Mouse (Mus musculus): ENCODE measurements at regions not wholly inside any gene's neighbourhood (a gene's known extent, or its start where the extent isn't known, plus 50 kb on each side); places are given as distances from the start of the nearest gene placed in this dataset.
"Not testable (repeated sequence)": the region's sequence is repeated elsewhere in the genome, so short reads cannot be mapped to it uniquely, and the experiment has no call there.

DNA sequence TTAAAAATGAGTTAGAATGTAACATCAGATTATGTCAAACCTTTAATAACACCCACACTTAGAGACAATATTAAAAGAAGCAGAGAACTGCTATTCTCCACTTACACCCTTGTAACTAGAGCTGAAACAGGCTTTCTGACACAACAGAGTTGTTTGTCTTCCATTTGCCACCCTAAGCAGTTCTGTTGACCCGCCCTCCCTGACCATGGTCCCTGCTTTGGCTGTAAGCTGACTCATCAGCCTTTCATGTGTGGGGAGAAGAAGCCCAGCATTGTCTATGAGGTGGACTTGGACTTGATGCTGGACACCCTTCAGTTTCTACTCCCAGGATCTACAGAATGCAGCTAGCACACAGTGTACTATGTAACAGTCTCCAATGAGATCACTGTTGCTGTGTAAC is 91.6 kb upstream of the Zfp706 start:
- no peak for DNase-seq (ENCODE audit: low spot score)
- Histone ChIP-seq H3K27ac (no peak overlapping the region), H3K4me3 (no peak overlapping the region), H3K36me3 (no peaks in the 10 kb centered on the region), H3K9me3 (no peaks in the 10 kb centered on the region), H3K27me3 (ENCODE audit: insufficient read depth, poor library complexity, severe bottlenecking) (no peaks in the 10 kb centered on the region), H3K4me1 (replicated peaks) (peaks cover 5% of the 10 kb centered on the region; the same call in 1 of the 2 replicates)
- 83% methylated on average over 1 of the region's 1 CpGs for WGBS

DNA sequence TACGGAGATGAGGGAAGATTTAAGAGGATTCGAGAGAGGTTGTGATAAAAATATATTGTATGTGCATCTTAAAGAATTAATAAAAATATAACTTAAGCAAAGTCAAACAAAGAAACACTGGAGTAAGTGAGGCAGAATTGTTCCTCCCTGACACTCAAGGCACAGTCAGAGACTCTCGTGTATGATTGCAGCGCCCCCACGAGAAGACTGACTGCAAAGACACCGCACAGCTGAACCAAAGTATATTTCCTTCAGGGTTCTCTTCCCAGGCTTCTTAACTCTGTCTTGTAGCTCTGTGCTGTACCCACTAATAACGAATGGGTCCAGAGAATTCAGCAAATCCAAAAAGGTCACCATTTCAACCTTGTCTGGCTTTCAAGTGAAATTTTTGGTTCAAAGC is 89.9 kb upstream of the Zfp706 start:
- no peak overlapping the region for H3K27ac ChIP-seq
- WGBS: 95% methylated on average over 7 of the region's 7 CpGs
- H3K4me1 ChIP-seq (replicated peaks): peaks cover 5% of the 10 kb centered on the region; the same call in 1 of the 2 replicates
- H3K36me3 ChIP-seq: no peaks in the 10 kb centered on the region
- H3K27me3 ChIP-seq (ENCODE audit: insufficient read depth, poor library complexity, severe bottlenecking): no peaks in the 10 kb centered on the region
- no peak overlapping the region for H3K4me3 ChIP-seq
- H3K9me3 ChIP-seq: no peaks in the 10 kb centered on the region
- DNase-seq (ENCODE audit: low spot score): no peak

DNA sequence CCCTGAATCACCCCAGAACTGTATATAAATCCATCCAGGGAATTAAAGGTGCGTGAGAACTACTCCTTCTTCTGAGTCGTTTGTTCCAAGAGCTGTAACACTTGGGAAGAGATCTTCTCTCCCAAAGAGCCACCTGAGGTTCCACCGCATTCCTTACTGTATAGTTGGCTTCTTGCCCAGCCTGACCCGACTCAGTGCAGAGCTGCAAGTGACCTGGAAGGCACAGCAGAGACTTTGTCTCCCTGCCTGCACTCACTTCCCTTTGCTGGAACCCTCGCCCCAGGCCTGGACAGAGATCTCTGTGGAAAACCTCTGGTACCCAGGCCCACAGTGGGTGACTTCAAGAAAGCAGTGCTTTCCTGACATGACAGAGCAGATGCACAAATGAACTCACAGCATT is 83.6 kb upstream of the Zfp706 start:
- H3K36me3 ChIP-seq; H3K9me3 ChIP-seq; H3K27ac ChIP-seq; H3K4me1 ChIP-seq (replicated peaks); DNase-seq (ENCODE audit: low spot score); H3K27me3 ChIP-seq (ENCODE audit: insufficient read depth, poor library complexity, severe bottlenecking); H3K4me3 ChIP-seq: not testable (repeated sequence)
- WGBS: 88% methylated on average over 5 of the region's 5 CpGs

DNA sequence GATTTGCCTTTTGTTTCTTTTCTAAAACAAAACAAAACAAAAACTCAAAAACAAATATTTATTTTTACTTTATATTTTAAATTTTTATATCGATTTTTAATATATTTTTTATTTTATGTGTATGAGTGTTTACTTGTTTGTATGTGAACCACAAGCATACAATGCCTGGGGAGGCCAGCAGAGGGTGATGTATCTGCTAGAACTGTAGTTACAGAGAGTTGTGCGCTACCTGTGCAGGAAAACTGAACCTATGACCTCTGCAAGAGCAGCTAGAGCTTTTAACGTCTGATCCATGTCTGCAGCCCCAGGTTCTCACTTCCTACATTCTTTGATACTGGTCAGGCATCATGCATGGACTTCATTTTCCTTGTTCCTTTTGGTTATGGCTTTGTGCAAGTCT is 76.2 kb upstream of the Zfp706 start:
- H3K36me3 ChIP-seq: no peaks in the 10 kb centered on the region
- 83% methylated on average over 3 of the region's 3 CpGs for WGBS
- no peak overlapping the region for H3K4me3 ChIP-seq
- H3K27me3 ChIP-seq (ENCODE audit: insufficient read depth, poor library complexity, severe bottlenecking): no peaks in the 10 kb centered on the region
- peaks cover 4% of the 10 kb centered on the region; the same call in 1 of the 2 replicates for H3K9me3 ChIP-seq
- H3K4me1 ChIP-seq (replicated peaks): no peaks in the 10 kb centered on the region
- no peak for DNase-seq (ENCODE audit: low spot score)
- no peak overlapping the region for H3K27ac ChIP-seq

DNA sequence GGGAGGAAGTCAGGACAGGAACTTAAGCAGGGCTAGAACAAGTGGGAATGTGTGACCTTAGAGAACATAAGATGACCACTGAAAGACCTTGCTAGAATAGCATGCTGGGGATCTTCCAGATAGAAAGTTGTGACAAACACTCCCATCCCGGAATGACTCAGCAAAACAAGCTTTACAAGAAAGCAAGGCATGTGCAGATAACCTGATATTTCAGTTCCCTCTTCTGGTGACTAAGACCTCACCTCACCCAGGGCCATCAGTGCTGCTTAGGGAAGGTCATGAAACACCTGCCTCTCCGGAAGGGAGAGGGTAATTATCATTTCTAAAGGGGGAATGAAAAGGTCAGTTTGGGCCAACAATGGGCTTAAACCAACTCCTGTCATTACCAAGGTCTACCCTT is 74.3 kb upstream of the Zfp706 start:
- no peak overlapping the region for H3K4me3 ChIP-seq
- WGBS: 65% methylated on average over 2 of the region's 2 CpGs
- no peaks in the 10 kb centered on the region for H3K9me3 ChIP-seq
- no peak for DNase-seq (ENCODE audit: low spot score)
- H3K27ac ChIP-seq: no peak overlapping the region
- H3K4me1 ChIP-seq (replicated peaks): no peaks in the 10 kb centered on the region
- H3K36me3 ChIP-seq: no peaks in the 10 kb centered on the region
- no peaks in the 10 kb centered on the region for H3K27me3 ChIP-seq (ENCODE audit: insufficient read depth, poor library complexity, severe bottlenecking)

DNA sequence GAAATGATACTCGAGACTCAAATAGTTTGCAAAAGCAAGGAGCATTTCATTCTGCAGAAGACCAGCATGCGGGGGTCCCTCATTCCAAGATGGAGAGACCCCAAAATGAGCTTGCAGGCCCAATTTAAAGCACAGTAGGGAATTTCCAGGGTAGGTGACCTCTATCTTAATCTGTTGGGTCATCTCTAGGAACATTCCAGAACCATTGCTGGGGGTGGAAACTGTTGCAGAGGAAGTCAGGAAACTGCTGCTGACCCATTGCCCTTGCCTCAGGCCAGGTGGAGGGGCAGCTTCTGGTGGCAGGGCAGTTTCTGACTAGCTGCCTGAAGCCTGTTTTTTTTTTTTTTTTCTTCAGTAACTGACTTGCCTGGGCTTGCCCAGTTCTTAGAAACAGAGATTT is 73.4 kb upstream of the Zfp706 start:
- Histone ChIP-seq H3K36me3 (no peaks in the 10 kb centered on the region), H3K9me3 (no peaks in the 10 kb centered on the region), H3K27me3 (ENCODE audit: insufficient read depth, poor library complexity, severe bottlenecking) (no peaks in the 10 kb centered on the region), H3K4me3 (no peak overlapping the region), H3K27ac (no peak overlapping the region), H3K4me1 (replicated peaks) (no peaks in the 10 kb centered on the region)
- WGBS: 95% methylated on average over 2 of the region's 2 CpGs
- DNase-seq (ENCODE audit: low spot score): no peak

DNA sequence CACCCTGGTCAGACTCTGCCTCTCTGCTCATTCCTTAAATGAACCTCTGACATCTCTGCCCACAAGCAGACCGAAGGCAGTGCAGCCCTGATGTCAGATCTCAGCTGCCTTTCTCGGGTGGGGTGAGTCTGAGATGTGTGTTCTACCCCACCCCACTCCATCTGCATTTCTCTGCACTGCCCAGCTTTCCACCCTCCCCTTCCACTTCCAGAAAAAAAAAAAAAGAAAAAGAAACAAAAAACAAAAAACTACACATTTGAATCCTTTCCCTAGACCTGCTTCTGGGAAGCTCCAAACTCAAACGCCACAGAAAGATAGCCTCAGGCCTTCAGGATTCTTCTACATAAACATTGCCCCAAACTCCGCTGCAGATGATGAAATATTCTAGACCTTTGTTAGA is 72.8 kb upstream of the Zfp706 start:
- H3K4me1 ChIP-seq (replicated peaks): no peaks in the 10 kb centered on the region
- no peak overlapping the region for H3K27ac ChIP-seq
- no peak for DNase-seq (ENCODE audit: low spot score)
- H3K4me3 ChIP-seq: no peak overlapping the region
- 93% methylated on average over 4 of the region's 4 CpGs for WGBS
- no peaks in the 10 kb centered on the region for H3K27me3 ChIP-seq (ENCODE audit: insufficient read depth, poor library complexity, severe bottlenecking)
- no peaks in the 10 kb centered on the region for H3K9me3 ChIP-seq
- H3K36me3 ChIP-seq: no peaks in the 10 kb centered on the region

DNA sequence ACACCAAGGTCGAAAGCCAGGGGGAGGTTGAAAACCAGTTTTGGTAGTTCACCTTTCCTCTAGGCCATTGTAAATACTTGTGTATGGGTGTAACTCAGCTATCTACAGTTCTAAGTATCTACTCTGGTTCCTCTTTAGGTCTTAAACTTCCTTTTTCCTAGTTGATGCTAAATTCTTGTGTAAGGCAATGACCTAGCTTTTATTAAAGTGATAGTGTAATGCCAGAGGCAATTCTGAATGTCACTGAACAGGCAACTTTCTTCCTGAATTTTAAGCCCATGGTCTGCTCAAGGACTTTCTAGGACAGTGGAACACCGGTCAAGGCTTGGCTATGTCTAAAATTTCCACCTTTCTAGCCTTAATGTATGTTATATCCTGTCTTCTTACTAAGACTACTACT is 66.6 kb upstream of the Zfp706 start:
- WGBS: 88% methylated on average over 2 of the region's 2 CpGs
- H3K4me3 ChIP-seq; H3K27me3 ChIP-seq (ENCODE audit: insufficient read depth, poor library complexity, severe bottlenecking); H3K4me1 ChIP-seq (replicated peaks); H3K9me3 ChIP-seq; DNase-seq (ENCODE audit: low spot score); H3K36me3 ChIP-seq; H3K27ac ChIP-seq: not testable (repeated sequence)

DNA sequence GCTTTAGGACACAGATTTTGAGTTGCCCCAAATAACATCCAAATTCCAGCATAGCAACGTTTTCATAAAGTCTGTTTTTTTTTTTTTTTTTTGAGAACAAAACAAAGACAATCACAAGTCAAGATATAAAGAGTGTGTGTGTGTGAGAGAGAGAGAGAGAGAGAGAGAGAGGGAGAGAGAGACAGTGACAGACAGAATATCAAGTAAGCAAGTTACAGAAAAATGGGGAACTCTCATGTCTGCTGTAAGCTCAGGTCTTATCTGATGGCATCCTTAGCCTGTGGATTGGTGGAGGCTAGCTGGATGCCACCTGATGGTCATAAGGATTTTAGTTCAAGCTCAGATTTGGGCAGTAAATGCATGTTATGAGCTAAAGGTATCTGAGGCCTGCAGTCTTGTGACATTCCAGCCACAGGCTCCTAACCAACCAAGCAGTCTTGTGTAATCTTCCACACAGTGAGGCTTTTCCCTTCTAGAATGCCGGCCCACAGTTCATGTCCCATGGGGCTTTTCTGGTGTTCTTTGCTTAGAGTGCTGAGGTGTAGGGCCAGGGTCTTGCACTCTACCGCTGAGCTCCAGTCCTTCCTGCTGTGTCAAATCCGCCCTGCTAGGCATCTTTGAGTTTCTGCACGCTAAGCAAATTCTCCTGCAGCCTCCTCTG is 64.8 kb upstream of the Zfp706 start:
- 72% methylated on average over 5 of the region's 5 CpGs for WGBS

DNA sequence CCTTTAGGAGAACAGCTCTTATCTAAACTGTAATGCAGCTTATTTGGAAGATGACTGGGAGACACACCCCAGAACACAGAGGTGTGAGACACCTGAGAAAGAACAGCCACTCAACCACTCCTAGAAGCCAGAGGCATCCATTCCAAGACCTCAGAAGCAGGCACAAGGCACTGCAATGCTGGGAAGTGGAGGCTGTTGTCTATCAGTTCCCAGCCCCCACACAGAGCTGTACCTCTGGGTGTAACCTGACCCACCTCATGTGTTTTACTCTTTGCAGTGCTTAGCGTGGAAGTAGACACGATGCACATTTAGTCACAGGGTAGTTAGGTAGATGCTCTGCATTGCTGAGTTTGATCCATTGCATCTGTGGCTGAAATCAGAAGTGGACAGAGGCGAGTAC is 62.6 kb upstream of the Zfp706 start:
- no peak for DNase-seq (ENCODE audit: low spot score)
- 73% methylated on average over 3 of the region's 3 CpGs for WGBS

More for the DNA sequence above, 64.8 kb upstream of the Zfp706 start:
- no peak for DNase-seq (ENCODE audit: low spot score)
- Histone ChIP-seq H3K9me3 (no peaks in the 10 kb centered on the region), H3K4me1 (replicated peaks) (no peaks in the 10 kb centered on the region), H3K27ac (no peak overlapping the region), H3K27me3 (ENCODE audit: insufficient read depth, poor library complexity, severe bottlenecking) (no peaks in the 10 kb centered on the region), H3K36me3 (no peaks in the 10 kb centered on the region), H3K4me3 (no peak overlapping the region)

DNA sequence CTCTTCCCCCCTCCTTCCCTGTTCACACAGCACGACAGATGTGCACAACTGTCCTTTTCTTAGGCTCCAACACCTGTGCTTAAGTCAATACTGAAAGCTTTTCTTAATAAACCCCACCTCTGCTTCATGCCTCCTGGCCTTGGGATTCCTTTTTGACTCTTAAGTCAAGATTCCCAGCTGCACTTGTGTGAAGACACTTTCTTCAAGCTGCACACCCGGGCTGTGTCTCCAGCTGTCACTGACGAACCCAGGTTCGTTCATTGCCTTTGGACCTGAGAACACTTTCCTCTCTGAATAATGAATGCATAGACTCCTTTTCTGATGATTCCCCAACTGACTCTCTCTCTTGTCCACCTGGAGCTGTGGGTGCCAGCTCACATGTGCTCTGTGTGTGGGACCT is 59.8 kb upstream of the Zfp706 start:
- 90% methylated on average over 4 of the region's 4 CpGs for WGBS
- DNase-seq (ENCODE audit: low spot score): no peak
- peaks cover 10% of the 10 kb centered on the region; the same call in 1 of the 2 replicates for H3K4me1 ChIP-seq (replicated peaks)
- no peaks in the 10 kb centered on the region for H3K9me3 ChIP-seq
- H3K27ac ChIP-seq: no peak overlapping the region
- H3K27me3 ChIP-seq (ENCODE audit: insufficient read depth, poor library complexity, severe bottlenecking): no peaks in the 10 kb centered on the region
- H3K36me3 ChIP-seq: no peaks in the 10 kb centered on the region
- H3K4me3 ChIP-seq: no peak overlapping the region

More for the DNA sequence above, 62.6 kb upstream of the Zfp706 start:
- Histone ChIP-seq H3K4me1 (replicated peaks) (peaks cover 8% of the 10 kb centered on the region; the same call in 1 of the 2 replicates), H3K27me3 (ENCODE audit: insufficient read depth, poor library complexity, severe bottlenecking) (no peaks in the 10 kb centered on the region), H3K27ac (no peak overlapping the region), H3K36me3 (no peaks in the 10 kb centered on the region), H3K9me3 (no peaks in the 10 kb centered on the region), H3K4me3 (no peak overlapping the region)

DNA sequence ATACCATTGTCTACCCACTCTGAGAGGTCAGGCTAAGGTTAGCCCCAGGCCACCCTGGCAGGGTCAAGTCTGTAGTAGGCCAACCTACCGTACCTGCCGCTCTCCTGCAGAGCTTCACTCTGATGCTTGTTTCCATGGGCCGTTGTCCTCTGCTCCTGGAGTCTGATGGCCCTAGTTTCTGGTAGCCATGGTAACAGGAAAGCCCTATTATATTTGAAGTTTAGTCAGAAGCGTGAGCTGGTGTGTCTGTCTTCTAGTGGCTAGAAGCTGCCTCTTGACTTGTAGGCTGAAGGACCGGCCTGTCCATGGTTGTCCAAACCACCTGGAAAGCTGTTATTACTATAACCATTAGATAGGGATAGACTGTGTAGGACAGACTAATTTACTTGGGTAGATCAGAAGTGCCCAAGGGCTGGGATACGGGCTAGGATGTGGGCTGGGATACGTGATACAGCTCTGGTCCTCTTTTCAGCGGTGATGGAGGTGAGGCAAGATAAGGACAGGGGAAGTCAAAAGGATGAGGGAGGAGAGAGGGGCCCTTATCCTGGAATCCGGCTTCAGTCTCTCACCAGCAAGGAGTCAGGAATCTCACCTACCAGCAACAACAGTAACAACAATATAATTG is 58.5 kb upstream of the Zfp706 start:
- no peak overlapping the region for H3K4me3 ChIP-seq
- no peaks in the 10 kb centered on the region for H3K9me3 ChIP-seq
- no peaks in the 10 kb centered on the region for H3K36me3 ChIP-seq
- no peak overlapping the region for H3K27ac ChIP-seq
- H3K27me3 ChIP-seq (ENCODE audit: insufficient read depth, poor library complexity, severe bottlenecking): no peaks in the 10 kb centered on the region
- no peak for DNase-seq (ENCODE audit: low spot score)
- H3K4me1 ChIP-seq (replicated peaks): peaks cover 23% of the 10 kb centered on the region
- 89% methylated on average over 9 of the region's 9 CpGs for WGBS

DNA sequence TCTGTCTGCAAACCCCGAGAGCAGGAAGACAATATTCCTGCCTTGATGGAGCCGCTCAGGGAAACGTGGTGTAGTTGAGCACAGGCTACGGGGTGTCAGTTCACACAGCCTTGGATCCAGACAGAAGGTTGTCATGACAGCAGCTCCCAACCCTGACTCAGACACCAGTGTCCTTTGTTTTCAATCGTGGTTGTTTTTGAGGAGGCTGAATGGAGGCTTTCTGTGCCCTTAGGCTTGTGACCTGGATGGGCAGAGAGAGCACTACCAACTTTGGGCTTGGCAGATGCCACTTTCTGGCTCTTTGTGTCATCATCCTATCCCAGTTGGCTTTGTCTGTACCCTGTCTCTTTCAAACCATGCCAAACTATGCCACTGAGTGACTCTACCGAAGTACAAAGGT is 57.8 kb upstream of the Zfp706 start:
- 65% methylated on average over 6 of the region's 6 CpGs for WGBS
- Histone ChIP-seq H3K4me3 (no peak overlapping the region), H3K27ac (no peak overlapping the region; the same call in 1 of the 2 replicates), H3K27me3 (ENCODE audit: insufficient read depth, poor library complexity, severe bottlenecking) (no peaks in the 10 kb centered on the region), H3K36me3 (no peaks in the 10 kb centered on the region), H3K9me3 (no peaks in the 10 kb centered on the region), H3K4me1 (replicated peaks) (peaks cover 30% of the 10 kb centered on the region)
- DNase-seq (ENCODE audit: low spot score): no peak

Data from hindbrain, embryonic 10.5 days (tissue).